In the genomic region with DNA sequence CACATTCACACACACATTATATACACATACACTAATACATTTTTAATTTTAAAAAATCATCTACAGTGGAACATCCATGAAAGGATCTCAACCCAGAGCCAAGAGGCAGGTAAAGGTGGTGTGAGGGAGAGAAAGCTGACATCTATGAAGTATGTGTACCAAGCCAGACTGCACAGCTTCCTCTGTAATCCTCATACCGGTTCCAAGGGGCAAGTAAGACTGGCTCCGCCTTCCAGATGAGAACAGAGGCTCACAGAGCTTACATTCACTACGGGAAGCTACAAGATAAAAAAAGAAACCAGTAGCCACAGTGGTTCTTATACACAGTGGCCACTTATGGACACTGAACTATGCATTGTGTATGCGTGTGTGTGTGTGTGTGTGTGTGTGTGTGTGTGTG, we compare ENCODE assay signal across 19 mouse cellular contexts. TPM values are rescaled to one million over a fixed set of nuclear protein-coding genes. Genes with fewer than 3 reads are reported as not detected.
"Had no signal": no experiment of that assay in that cellular context is flagged by ENCODE, and none has a peak within 500 bp of the region (broad histone marks: within the 10 kb centered on the region; RNA-seq: fewer than 3 reads in every experiment).

No protein-coding gene starts in this region.

- H3K4me2 ChIP-seq: liver, embryonic 13.5 days; neural tube, embryonic 12.5 days; stomach, embryonic 15.5 days had no signal

- ATAC-seq: lung, postnatal 0 days had no signal

- H3K27me3 ChIP-seq: stomach, embryonic 15.5 days had no signal

- H3K9ac ChIP-seq: liver, embryonic 13.5 days; neural tube, embryonic 12.5 days; stomach, embryonic 15.5 days had no signal

- H3K9me3 ChIP-seq: liver, embryonic 13.5 days; megakaryocyte, embryonic 14.5 days; midbrain, embryonic 10.5 days; neural tube, embryonic 12.5 days; stomach, embryonic 15.5 days had no signal

- H3K36me3 ChIP-seq: liver, embryonic 13.5 days; midbrain, embryonic 10.5 days; neural tube, embryonic 12.5 days; stomach, embryonic 15.5 days had no signal

- H3K27ac ChIP-seq: kidney, postnatal 0 days; layer of hippocampus, adult 2 months; liver, embryonic 13.5 days; midbrain, embryonic 10.5 days; neural tube, embryonic 12.5 days; stomach, embryonic 15.5 days had no signal

- H3K4me3 ChIP-seq: layer of hippocampus, adult 2 months; liver, embryonic 13.5 days; megakaryocyte, embryonic 14.5 days; midbrain, embryonic 10.5 days; neural tube, embryonic 12.5 days; stomach, embryonic 15.5 days had no signal

- DNase-seq: layer of hippocampus, adult 9-11 months; liver, embryonic 13.5 days; lung, adult 2 months; midbrain, embryonic 14.5 days; retina, postnatal 1 day; right cerebral cortex, postnatal 25 days; spleen, adult 18-20 months; thymus, adult 2 months; thymus, postnatal 25 days had no signal

RNA-seq across cellular contexts. Expression of gene Esr2, which starts 2.5 kb away (rescaled TPM):
- polyA plus RNA-seq: intestine, embryonic 14.5 days; liver, adult 2 months; liver, embryonic 16.5 days had no signal
